Mouse (Mus musculus) MEL (cell line): Measurements from ENCODE around the gene Cisd2. TPM values are rescaled to one million over a fixed set of nuclear protein-coding genes. Genes with fewer than 3 reads are reported as not detected.

ENCODE experiments used
- DNase-seq: peaks from one replicate; pipeline ENCODE4 v3.0.0; 2011; ENCODE audit warnings: low read depth, low spot score
- H3K27ac ChIP-seq: 2 replicates; pipeline ENCODE4 v1.5.1; 2012; ENCODE audit warnings: low read depth, mild to moderate bottlenecking, control low read depth, low read length, moderate library complexity; ENCODE audit not compliant: control insufficient read depth
- H3K27me3 ChIP-seq, 2 experiments: fragments of 150-350 bp in 1 of 2; sonication (generic) in 1 of 2; 2 replicates each; pipeline ENCODE4 v1.6.1; 2012; ENCODE audit warnings: low read length in 2 of 2, mild to moderate bottlenecking in 2 of 2, improper control_type of control experiment in 1 of 2, moderate library complexity in 1 of 2; ENCODE audit not compliant: insufficient read depth in 2 of 2, control insufficient read depth in 1 of 2
- H3K36me3 ChIP-seq, 2 experiments: 2 replicates each; pipeline ENCODE4 v1.6.1; 2012 to 2014; ENCODE audit warnings: low read length in 2 of 2, improper control_type of control experiment in 1 of 2, inconsistent platforms in 1 of 2, mild to moderate bottlenecking in 1 of 2; ENCODE audit not compliant: insufficient read depth in 2 of 2, control insufficient read depth in 1 of 2
- H3K4me1 ChIP-seq, 2 experiments: fragments of 150-350 bp in 1 of 2; sonication (generic) in 1 of 2; 2 replicates each; pipeline ENCODE4 v1.6.1; 2012; ENCODE audit warnings: low read length in 2 of 2, improper control_type of control experiment in 1 of 2, mild to moderate bottlenecking in 1 of 2; ENCODE audit not compliant: insufficient read depth in 2 of 2, control insufficient read depth in 1 of 2
- H3K4me3 ChIP-seq, 2 experiments: fragments of 150-350 bp in 1 of 2; sonication (generic) in 1 of 2; 2 replicates each; pipeline ENCODE4 v1.5.1; 2012; ENCODE audit warnings: low read depth in 2 of 2, low read length in 2 of 2, mild to moderate bottlenecking in 2 of 2, moderate library complexity in 2 of 2, control low read depth in 1 of 2, improper control_type of control experiment in 1 of 2; ENCODE audit not compliant: control insufficient read depth in 1 of 2, insufficient read depth in 1 of 2
- H3K79me2 ChIP-seq: 2 replicates; pipeline ENCODE4 v1.6.1; 2012; ENCODE audit warnings: mild to moderate bottlenecking, low read length, moderate library complexity; ENCODE audit not compliant: control insufficient read depth, poor library complexity, insufficient read depth
- H3K9ac ChIP-seq: 2 replicates; pipeline ENCODE4 v1.6.1; 2012; ENCODE audit warnings: low read depth, mild to moderate bottlenecking, control low read depth, low read length, moderate library complexity; ENCODE audit not compliant: control insufficient read depth, poor library complexity, severe bottlenecking
- H3K9me3 ChIP-seq: fragments of 150-350 bp; sonication (generic); replicated peaks from 2 replicates; pipeline ENCODE4 v1.6.1; 2012; ENCODE audit warnings: mild to moderate bottlenecking, low read length, improper control_type of control experiment, moderate library complexity; ENCODE audit not compliant: insufficient read depth
- BHLHE40 ChIP-seq: IDR thresholded peaks from 2 replicates; pipeline ENCODE4 v1.6.1; 2012; ENCODE audit warnings: low read depth, mild to moderate bottlenecking, inconsistent platforms, low read length, improper control_type of control experiment, borderline replicate concordance
- CHD2 ChIP-seq: IDR thresholded peaks from 2 replicates; pipeline ENCODE4 v1.6.1; 2011; ENCODE audit warnings: low read length, improper control_type of control experiment
- CTCF ChIP-seq, 3 experiments: IDR thresholded peaks in 2 of 3; conservative IDR thresholded peaks in 1 of 3; 2 replicates each; pipeline ENCODE4 v1.5.1; 2011 to 2012; ENCODE audit warnings: low read length in 3 of 3, low read depth in 2 of 3, mild to moderate bottlenecking in 2 of 3, improper control_type of control experiment in 1 of 3, inconsistent platforms in 1 of 3, mixed read lengths in 1 of 3, moderate library complexity in 1 of 3; ENCODE audit not compliant: control insufficient read depth in 1 of 3, insufficient read depth in 1 of 3, poor library complexity in 1 of 3, severe bottlenecking in 1 of 3
- E2F4 ChIP-seq: IDR thresholded peaks from 2 replicates; pipeline ENCODE4 v1.6.1; 2011; ENCODE audit warnings: low read depth, low read length, improper control_type of control experiment, borderline replicate concordance
- ELF1 ChIP-seq: IDR thresholded peaks from 2 replicates; pipeline ENCODE4 v1.6.1; 2014; ENCODE audit warnings: low read depth, mild to moderate bottlenecking, inconsistent platforms, low read length, improper control_type of control experiment, moderate library complexity
- EP300 ChIP-seq, 2 experiments: IDR thresholded peaks; 2 replicates each; pipeline ENCODE4 v1.6.1; 2011; ENCODE audit warnings: improper control_type of control experiment in 2 of 2, low read length in 2 of 2, low read depth in 1 of 2, mild to moderate bottlenecking in 1 of 2
- GATA1 ChIP-seq: IDR thresholded peaks from 2 replicates; pipeline ENCODE4 v1.6.1; 2011; ENCODE audit warnings: low read depth, low read length, improper control_type of control experiment
- JUND ChIP-seq: IDR thresholded peaks from 2 replicates; pipeline ENCODE4 v1.6.1; 2011; ENCODE audit warnings: low read depth, mild to moderate bottlenecking, improper control_type of control experiment, low read length
- KAT2A ChIP-seq: conservative IDR thresholded peaks from 2 replicates; pipeline ENCODE4 v1.6.1; 2012; ENCODE audit warnings: low read depth, low read length, improper control_type of control experiment, inconsistent platforms
- MAFK ChIP-seq: IDR thresholded peaks from 2 replicates; pipeline ENCODE4 v1.6.1; 2011; ENCODE audit warnings: low read depth, mild to moderate bottlenecking, low read length, improper control_type of control experiment, borderline replicate concordance
- MAZ ChIP-seq: IDR thresholded peaks from 2 replicates; pipeline ENCODE4 v1.6.1; 2012; ENCODE audit warnings: low read depth, mild to moderate bottlenecking, inconsistent platforms, low read length, improper control_type of control experiment
- MEF2A ChIP-seq: IDR thresholded peaks from 2 replicates; pipeline ENCODE4 v1.6.1; 2014; ENCODE audit warnings: low read depth, mild to moderate bottlenecking, inconsistent platforms, low read length, improper control_type of control experiment; ENCODE audit not compliant: poor library complexity, insufficient replicate concordance, severe bottlenecking; ENCODE audit errors: extremely low read depth
- MXI1 ChIP-seq: IDR thresholded peaks from 2 replicates; pipeline ENCODE4 v1.6.1; 2011; ENCODE audit warnings: mild to moderate bottlenecking, low read depth, low read length, improper control_type of control experiment
- MYB ChIP-seq: IDR thresholded peaks from 2 replicates; pipeline ENCODE4 v1.6.1; 2011; ENCODE audit warnings: mild to moderate bottlenecking, low read depth, low read length, improper control_type of control experiment
- NRF1 ChIP-seq: IDR thresholded peaks from 2 replicates; pipeline ENCODE4 v1.6.1; 2014; ENCODE audit warnings: low read depth, mild to moderate bottlenecking, inconsistent platforms, low read length, improper control_type of control experiment, moderate library complexity; ENCODE audit not compliant: poor library complexity, insufficient read depth, severe bottlenecking
- POLR2A ChIP-seq, 2 experiments: IDR thresholded peaks; 2 replicates each; pipeline ENCODE4 v1.6.1; 2011 to 2012; ENCODE audit warnings: low read length in 2 of 2, mild to moderate bottlenecking in 2 of 2, control low read depth in 1 of 2, improper control_type of control experiment in 1 of 2, low read depth in 1 of 2, moderate library complexity in 1 of 2; ENCODE audit not compliant: control insufficient read depth in 1 of 2, insufficient read depth in 1 of 2, poor library complexity in 1 of 2
- RAD21 ChIP-seq: IDR thresholded peaks from 2 replicates; pipeline ENCODE4 v1.6.1; 2011; ENCODE audit warnings: mild to moderate bottlenecking, low read depth, low read length, improper control_type of control experiment
- SIN3A ChIP-seq: IDR thresholded peaks from 2 replicates; pipeline ENCODE4 v1.6.1; 2012; ENCODE audit warnings: low read length, improper control_type of control experiment, inconsistent platforms
- SMC3 ChIP-seq: IDR thresholded peaks from 2 replicates; pipeline ENCODE4 v1.6.1; 2011; ENCODE audit warnings: low read depth, low read length, improper control_type of control experiment
- TBP ChIP-seq: IDR thresholded peaks from 2 replicates; pipeline ENCODE4 v1.8.0; 2011; ENCODE audit warnings: low read depth, low read length, improper control_type of control experiment
- ZKSCAN1 ChIP-seq: IDR thresholded peaks from 2 replicates; pipeline ENCODE4 v1.6.1; 2012; ENCODE audit warnings: low read depth, mild to moderate bottlenecking, inconsistent platforms, low read length, improper control_type of control experiment, moderate library complexity
- ZNF384 ChIP-seq: IDR thresholded peaks from 2 replicates; pipeline ENCODE4 v1.6.1; 2012; ENCODE audit warnings: low read depth, mild to moderate bottlenecking, inconsistent platforms, low read length, improper control_type of control experiment
- polyA plus RNA-seq, 2 experiments: library from polyadenylated mRNA; stranded (reverse) in 1 of 2; unstranded in 1 of 2; fragments of >175 nt in 1 of 2; fragments of >200 nt in 1 of 2; gene quantifications; 2 replicates each; pipeline versions ENCODE4 v1.2.1 to v1.2.4; 2012; ENCODE audit warnings: low replicate concordance in 2 of 2, low read depth in 1 of 2; ENCODE audit not compliant: insufficient read length in 2 of 2, insufficient read depth in 1 of 2, missing spikeins in 1 of 2
- total RNA-seq: library from RNA; depleted of rRNA; stranded (reverse); fragments of 300-350 nt; gene quantifications from 2 replicates; pipeline ENCODE4 v1.2.3, GENCODE M21; 2012

Gene Cisd2
- total and polyA plus RNA-seq, 3 experiments: 23.9 to 26.9 TPM; not detected in 1

DNA sequence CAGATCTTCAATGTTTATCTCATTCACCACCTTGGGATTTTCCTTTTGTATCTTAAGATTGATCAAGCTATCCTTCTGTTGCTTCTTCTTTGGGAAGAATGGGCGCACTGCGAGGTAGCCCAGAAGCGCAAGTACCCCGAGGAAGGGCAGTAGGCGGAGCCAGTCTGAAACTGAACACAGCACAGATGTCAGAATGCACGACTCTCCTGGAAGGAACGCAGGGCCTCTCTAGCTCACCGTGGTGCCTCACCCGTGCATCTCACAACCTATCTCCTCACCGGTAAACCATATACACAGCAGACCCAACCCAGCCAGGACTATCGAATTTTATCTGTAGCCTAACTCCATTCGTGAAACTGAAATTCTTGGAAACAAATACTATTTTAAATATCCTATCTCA lies 12.7 kb downstream of the Cisd2 start:
- Histone ChIP-seq H3K4me3 (no peak overlapping the region), H3K27me3 (no peaks in the 10 kb centered on the region), H3K9me3 (no peaks in the 10 kb centered on the region), H3K27ac (no peak overlapping the region), H3K79me2 (peaks cover 9% of the 10 kb centered on the region; the same call in 1 of the 2 replicates), H3K36me3 (peaks cover 0 to 17% of the 10 kb centered on the region in 2 experiments; a peak in 2 of 4 replicates), H3K9ac (no peak overlapping the region), H3K4me1 (no peaks in the 10 kb centered on the region)
- DNase-seq: no peak
- no peak for TF ChIP-seq ELF1
- no peak for TF ChIP-seq KAT2A
- no peak for TF ChIP-seq CHD2
- TF ChIP-seq E2F4: no peak
- no peak for TF ChIP-seq MXI1
- no peak for TF ChIP-seq MAFK
- no peak for TF ChIP-seq MAZ
- no peak for TF ChIP-seq GATA1
- TF ChIP-seq EP300 (IDR thresholded peaks at IDR 0.05; ENCODE audit: low read depth in 1 of 2, low read length in 2 of 2): no peak
- TF ChIP-seq RAD21: no peak
- TF ChIP-seq MYB: no peak
- no peak for TF ChIP-seq POLR2A (IDR thresholded peaks at IDR 0.05; ENCODE audit: control insufficient read depth in 1 of 2, insufficient read depth in 1 of 2, low read depth in 1 of 2, low read length in 2 of 2, poor library complexity in 1 of 2)
- TF ChIP-seq ZKSCAN1: no peak
- no peak for TF ChIP-seq NRF1
- TF ChIP-seq JUND: no peak
- TF ChIP-seq MEF2A: no peak
- no peak for TF ChIP-seq SIN3A
- TF ChIP-seq ZNF384: no peak
- TF ChIP-seq TBP: no peak
- no peak for TF ChIP-seq BHLHE40

DNA sequence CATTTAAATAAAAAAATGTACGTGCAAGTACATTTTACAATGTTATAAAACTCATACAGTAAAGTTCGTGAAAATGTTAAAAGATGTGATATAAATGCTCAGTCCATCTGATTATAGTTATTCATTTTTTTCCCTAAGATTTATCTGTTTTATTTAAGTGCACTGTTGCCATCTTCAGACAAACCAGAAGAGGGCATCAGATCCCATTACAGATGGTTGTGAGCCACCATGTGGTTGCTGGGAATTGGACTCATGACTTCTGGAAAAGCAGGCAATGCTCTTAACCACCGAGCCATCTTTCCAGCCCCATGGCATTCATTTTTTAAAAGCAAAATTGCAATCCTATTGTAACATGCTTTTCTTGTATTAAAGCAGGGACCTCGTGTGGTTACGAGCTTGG lies 14.5 kb downstream of the Cisd2 start:
- H3K4me3 ChIP-seq: no peak overlapping the region
- peaks cover 6% of the 10 kb centered on the region; the same call in 1 of the 2 replicates for H3K79me2 ChIP-seq
- no peaks in the 10 kb centered on the region for H3K9me3 ChIP-seq
- H3K9ac ChIP-seq: no peak overlapping the region
- no peak for DNase-seq
- H3K36me3 ChIP-seq: peaks cover 0 to 17% of the 10 kb centered on the region in 2 experiments; a peak in 2 of 4 replicates
- H3K27me3 ChIP-seq: no peaks in the 10 kb centered on the region
- TF ChIP-seq SMC3 (peak; percentile 42), RAD21 (peak; percentile 40), CTCF (IDR thresholded peaks at IDR 0.05 in 2 of 3, conservative IDR thresholded peaks at IDR 0.05 in 1 of 3; ENCODE audit: control insufficient read depth in 1 of 3, insufficient read depth in 1 of 3, low read depth in 2 of 3, low read length in 3 of 3, poor library complexity in 1 of 3, severe bottlenecking in 1 of 3) (peak; percentile 9 to 58 (median 29); a peak in 4 of 6 replicates), TBP (no peak)
- no peaks in the 10 kb centered on the region for H3K4me1 ChIP-seq
- H3K27ac ChIP-seq: no peak overlapping the region
